ENCODE assay signal across 11 mouse cellular contexts in genomic region chr11:6900769-6901481, GRCm38 (mm10).
DNase-seq lines count a peak whose midpoint lies in the region; ATAC-seq and TF ChIP-seq lines count a peak whose summit lies in the region.
"Had no signal": no experiment of that assay in that cellular context is flagged by ENCODE, and none has a peak within 500 bp of the region (broad histone marks: within the 10 kb centered on the region; RNA-seq: fewer than 3 reads in every experiment).

No protein-coding gene starts in this region.

- no peak overlapping the region for H3K4me2 ChIP-seq in lung, embryonic 15.5 days
- no peak overlapping the region for H3K4me2 ChIP-seq in hindbrain, embryonic 11.5 days (replicated peaks; ENCODE audit: low read depth, low read length)
- 0 out of 2 replicates have a peak overlapping the region, but pooled peaks have one; percentile 4 for H3K4me2 ChIP-seq in midbrain, postnatal 0 days (ENCODE audit: low read depth, low read length, poor library complexity, severe bottlenecking)
- H3K4me2 ChIP-seq: liver, embryonic 15.5 days; stomach, embryonic 15.5 days had no signal

- whole genome bisulfite sequencing in lung, embryonic 15.5 days: 47% methylated on average over 11 of the region's 11 CpGs
- 58% methylated on average over 11 of the region's 11 CpGs for WGBS in lung, adult 2 months
- 51% methylated on average over 11 of the region's 11 CpGs for WGBS in hindbrain, embryonic 11.5 days
- 22% methylated on average over 11 of the region's 11 CpGs for WGBS in midbrain, postnatal 0 days

- no peak for TF ChIP-seq CTCF in lung, adult 2 months (IDR thresholded peaks at IDR 0.05; ENCODE audit: insufficient read depth, low read length)
- no peak for TF ChIP-seq CTCF in midbrain, postnatal 0 days (IDR thresholded peaks at IDR 0.05)

- no peaks in the 10 kb centered on the region for H3K27me3 ChIP-seq in lung, embryonic 15.5 days
- no peaks in the 10 kb centered on the region for H3K27me3 ChIP-seq in hindbrain, embryonic 11.5 days (ENCODE audit: control insufficient read depth, insufficient read depth, low read length)
- no peaks in the 10 kb centered on the region for H3K27me3 ChIP-seq in midbrain, postnatal 0 days (ENCODE audit: insufficient read depth, low read length)
- H3K27me3 ChIP-seq: liver, embryonic 15.5 days; stomach, embryonic 15.5 days had no signal

- H3K4me1 ChIP-seq in lung, embryonic 15.5 days: peaks cover 13% of the 10 kb centered on the region
- no peaks in the 10 kb centered on the region for H3K4me1 ChIP-seq in lung, adult 2 months (ENCODE audit: control insufficient read depth, insufficient read depth, low read length)
- H3K4me1 ChIP-seq in hindbrain, embryonic 11.5 days (replicated peaks; ENCODE audit: control insufficient read depth, insufficient read depth, low read length): no peaks in the 10 kb centered on the region
- H3K4me1 ChIP-seq in midbrain, postnatal 0 days (ENCODE audit: insufficient read depth, low read length): 0 out of 2 replicates have a peak, but pooled peaks cover 3% of the 10 kb centered on the region
- H3K4me1 ChIP-seq: liver, embryonic 15.5 days had no signal

- H3K27ac ChIP-seq in lung, embryonic 15.5 days: peak overlapping the region; percentile 48
- H3K27ac ChIP-seq in hindbrain, embryonic 11.5 days (ENCODE audit: low read depth, low read length): no peak overlapping the region
- 0 out of 2 replicates have a peak overlapping the region, but pooled peaks have one; percentile 18 for H3K27ac ChIP-seq in midbrain, postnatal 0 days (ENCODE audit: low read depth, low read length)
- H3K27ac ChIP-seq: liver, embryonic 15.5 days; stomach, embryonic 15.5 days had no signal

- no peak overlapping the region for H3K9ac ChIP-seq in lung, embryonic 15.5 days
- no peak overlapping the region for H3K9ac ChIP-seq in hindbrain, embryonic 11.5 days (ENCODE audit: low read depth, low read length)
- no peak overlapping the region for H3K9ac ChIP-seq in midbrain, postnatal 0 days (replicated peaks; ENCODE audit: low read length, poor library complexity, severe bottlenecking)
- H3K9ac ChIP-seq: liver, embryonic 15.5 days; stomach, embryonic 15.5 days had no signal

- H3K36me3 ChIP-seq in lung, embryonic 15.5 days: no peaks in the 10 kb centered on the region
- no peaks in the 10 kb centered on the region for H3K36me3 ChIP-seq in hindbrain, embryonic 11.5 days (ENCODE audit: control insufficient read depth, insufficient read depth, low read length)
- no peaks in the 10 kb centered on the region for H3K36me3 ChIP-seq in midbrain, postnatal 0 days (ENCODE audit: insufficient read depth, low read length)
- H3K36me3 ChIP-seq: liver, embryonic 15.5 days; stomach, embryonic 15.5 days had no signal

- H3K9me3 ChIP-seq in lung, embryonic 15.5 days: no peaks in the 10 kb centered on the region
- H3K9me3 ChIP-seq in hindbrain, embryonic 11.5 days (ENCODE audit: control insufficient read depth, low read length): no peaks in the 10 kb centered on the region
- no peaks in the 10 kb centered on the region for H3K9me3 ChIP-seq in midbrain, postnatal 0 days (ENCODE audit: low read length)
- H3K9me3 ChIP-seq: liver, embryonic 15.5 days; stomach, embryonic 15.5 days had no signal

- H3K4me3 ChIP-seq in lung, embryonic 15.5 days: no peak overlapping the region
- H3K4me3 ChIP-seq in lung, adult 2 months (replicated peaks; ENCODE audit: extremely low read depth, low read depth, low read length): no peak overlapping the region
- H3K4me3 ChIP-seq in hindbrain, embryonic 11.5 days (ENCODE audit: low read depth, low read length): no peak overlapping the region
- H3K4me3 ChIP-seq in midbrain, postnatal 0 days (ENCODE audit: low read depth, low read length): no peak overlapping the region
- H3K4me3 ChIP-seq: liver, embryonic 15.5 days; stomach, embryonic 15.5 days had no signal

- peak; percentile 54 for DNase-seq in cerebellum, adult 11-12 months
- no peak for DNase-seq in cerebellum, adult 8-10 months
- DNase-seq in lung, adult 2 months: no peak
- DNase-seq in hindbrain, embryonic 11.5 days (ENCODE audit: low spot score): peak; percentile 13
- no peak for DNase-seq in midbrain, postnatal 0 days (ENCODE audit: low spot score)
- no peak for DNase-seq in adrenal gland, postnatal 10 days
- DNase-seq in thymus, adult 18-20 months: no peak
- DNase-seq: kidney, postnatal 14 days had no signal

- no peak for TF ChIP-seq POLR2A in lung, adult 2 months (IDR thresholded peaks at IDR 0.05; ENCODE audit: borderline replicate concordance, extremely low read depth, low read depth, low read length)

- peak; percentile 60; the same call in 1 of the 2 replicates for ATAC-seq in lung, embryonic 15.5 days (ENCODE audit: borderline replicate concordance, extremely low read depth, low FRiP score, low TSS enrichment)
- ATAC-seq in hindbrain, embryonic 11.5 days (ENCODE audit: low FRiP score): no peak
- peak; percentile 67 for ATAC-seq in midbrain, postnatal 0 days (ENCODE audit: low FRiP score)

Comparison
In these comparisons a context has a peak if more than half of its experiments do, and no peak if none do; other contexts are left out.
1. DNase-seq: peak in cerebellum, adult 11-12 months (single experiment) and hindbrain, embryonic 11.5 days (single experiment); none in cerebellum, adult 8-10 months (single experiment), lung, adult 2 months (single experiment), midbrain, postnatal 0 days (single experiment), adrenal gland, postnatal 10 days (single experiment) and thymus, adult 18-20 months (0 of 2).